Mouse (Mus musculus): Measurements from ENCODE around the gene Grk2. TPM values are rescaled to one million over a fixed set of nuclear protein-coding genes. Genes with fewer than 3 reads are reported as not detected.
"Not testable (repeated sequence)": the region's sequence is repeated elsewhere in the genome, so short reads cannot be mapped to it uniquely, and the experiment has no call there.

Gene Grk2
- polyA plus RNA-seq, 1 experiment, result 243 TPM

- TF ChIP-seq CTCF (IDR thresholded peaks at IDR 0.05; ENCODE audit: control insufficient read depth, insufficient read depth, low read length) (no peak), POLR2A (IDR thresholded peaks at IDR 0.05; ENCODE audit: borderline replicate concordance, control insufficient read depth, low read depth, low read length) (no peak)
- Histone ChIP-seq H3K4me1 (ENCODE audit: control insufficient read depth, insufficient read depth, low read length) (peaks cover 6% of the 10 kb centered on the region), H3K4me3 (replicated peaks; ENCODE audit: control insufficient read depth, low read depth, low read length) (no peak overlapping the region), H3K27ac (ENCODE audit: control insufficient read depth, insufficient read depth, low read depth, low read length, poor library complexity) (peak overlapping the region; percentile 52; the same call in 1 of the 2 replicates)
- 32% methylated on average over 6 of the region's 6 CpGs for WGBS
Measured at GRCm38 (mm10) chr19:4262756-4263155, 43.3 kb downstream of the Grk2 start.

- WGBS, result 59% methylated on average over 8 of the region's 8 CpGs
- peak; percentile 23; the same call in 1 of the 2 replicates for TF ChIP-seq CTCF (IDR thresholded peaks at IDR 0.05; ENCODE audit: control insufficient read depth, insufficient read depth, low read length)
- TF ChIP-seq POLR2A (IDR thresholded peaks at IDR 0.05; ENCODE audit: borderline replicate concordance, control insufficient read depth, low read depth, low read length), result no peak
- H3K4me1 ChIP-seq (ENCODE audit: control insufficient read depth, insufficient read depth, low read length), result peaks cover 6% of the 10 kb centered on the region
- no peak overlapping the region for H3K27ac ChIP-seq (ENCODE audit: control insufficient read depth, insufficient read depth, low read depth, low read length, poor library complexity)
- no peak overlapping the region for H3K4me3 ChIP-seq (replicated peaks; ENCODE audit: control insufficient read depth, low read depth, low read length)
Measured at GRCm38 (mm10) chr19:4261038-4261698, 44.9 kb downstream of the Grk2 start.

DNA sequence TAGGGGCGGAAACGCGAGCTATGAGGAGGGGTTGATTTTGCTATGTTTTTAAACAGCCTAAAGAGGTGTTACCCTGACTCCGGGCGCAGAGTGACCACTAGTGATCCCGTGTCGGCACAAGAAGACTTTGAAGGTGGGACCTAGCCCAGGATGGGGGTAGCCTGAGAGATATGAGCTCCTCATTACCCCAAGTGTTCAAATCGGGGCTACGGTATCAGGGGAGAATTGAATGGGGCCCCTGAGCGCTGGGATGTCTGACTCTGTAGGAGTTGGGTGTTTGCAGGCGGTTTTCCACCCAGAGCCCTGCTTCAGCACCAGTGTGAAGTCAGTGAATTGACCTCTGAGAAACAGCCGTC is 48.1 kb downstream of the Grk2 start:
- Histone ChIP-seq H3K27ac (ENCODE audit: control insufficient read depth, insufficient read depth, low read depth, low read length, poor library complexity) (no peak overlapping the region), H3K4me3 (replicated peaks; ENCODE audit: control insufficient read depth, low read depth, low read length) (no peak overlapping the region), H3K4me1 (ENCODE audit: control insufficient read depth, insufficient read depth, low read length) (peaks cover 2% of the 10 kb centered on the region)
- WGBS, result 48% methylated on average over 12 of the region's 12 CpGs
- TF ChIP-seq CTCF (IDR thresholded peaks at IDR 0.05; ENCODE audit: control insufficient read depth, insufficient read depth, low read length), result no peak
- no peak for TF ChIP-seq POLR2A (IDR thresholded peaks at IDR 0.05; ENCODE audit: borderline replicate concordance, control insufficient read depth, low read depth, low read length)

GRCm38 (mm10) chr19:4257216-4257896 is 48.7 kb downstream of the Grk2 start:
- Histone ChIP-seq H3K4me1 (ENCODE audit: control insufficient read depth, insufficient read depth, low read length) (no peaks in the 10 kb centered on the region), H3K4me3 (replicated peaks; ENCODE audit: control insufficient read depth, low read depth, low read length) (peak overlapping the region; percentile 67), H3K27ac (ENCODE audit: control insufficient read depth, insufficient read depth, low read depth, low read length, poor library complexity) (no peak overlapping the region)
- peak; percentile 97 for TF ChIP-seq CTCF (IDR thresholded peaks at IDR 0.05; ENCODE audit: control insufficient read depth, insufficient read depth, low read length)
- TF ChIP-seq POLR2A (IDR thresholded peaks at IDR 0.05; ENCODE audit: borderline replicate concordance, control insufficient read depth, low read depth, low read length), result 0 out of 2 replicates have a peak, but pooled peaks have one; percentile 13
- under 1% methylated on average over 41 of the region's 41 CpGs for WGBS

- Histone ChIP-seq H3K4me3 (replicated peaks; ENCODE audit: control insufficient read depth, low read depth, low read length) (no peak overlapping the region), H3K4me1 (ENCODE audit: control insufficient read depth, insufficient read depth, low read length) (no peaks in the 10 kb centered on the region), H3K27ac (ENCODE audit: control insufficient read depth, insufficient read depth, low read depth, low read length, poor library complexity) (no peak overlapping the region)
- whole genome bisulfite sequencing, result 78% methylated on average over 11 of the region's 11 CpGs
- TF ChIP-seq CTCF (IDR thresholded peaks at IDR 0.05; ENCODE audit: control insufficient read depth, insufficient read depth, low read length) (peak; percentile 20; the same call in 1 of the 2 replicates), POLR2A (IDR thresholded peaks at IDR 0.05; ENCODE audit: borderline replicate concordance, control insufficient read depth, low read depth, low read length) (no peak)
Measured at GRCm38 (mm10) chr19:4255583-4256162, 50.3 kb downstream of the Grk2 start.

GRCm38 (mm10) chr19:4254230-4254629 is 51.8 kb downstream of the Grk2 start:
- Histone ChIP-seq H3K4me3 (replicated peaks; ENCODE audit: control insufficient read depth, low read depth, low read length) (no peak overlapping the region), H3K27ac (ENCODE audit: control insufficient read depth, insufficient read depth, low read depth, low read length, poor library complexity) (no peak overlapping the region), H3K4me1 (ENCODE audit: control insufficient read depth, insufficient read depth, low read length) (no peaks in the 10 kb centered on the region)
- 91% methylated on average over 7 of the region's 7 CpGs for WGBS
- no peak for TF ChIP-seq POLR2A (IDR thresholded peaks at IDR 0.05; ENCODE audit: borderline replicate concordance, control insufficient read depth, low read depth, low read length)
- no peak for TF ChIP-seq CTCF (IDR thresholded peaks at IDR 0.05; ENCODE audit: control insufficient read depth, insufficient read depth, low read length)

DNA sequence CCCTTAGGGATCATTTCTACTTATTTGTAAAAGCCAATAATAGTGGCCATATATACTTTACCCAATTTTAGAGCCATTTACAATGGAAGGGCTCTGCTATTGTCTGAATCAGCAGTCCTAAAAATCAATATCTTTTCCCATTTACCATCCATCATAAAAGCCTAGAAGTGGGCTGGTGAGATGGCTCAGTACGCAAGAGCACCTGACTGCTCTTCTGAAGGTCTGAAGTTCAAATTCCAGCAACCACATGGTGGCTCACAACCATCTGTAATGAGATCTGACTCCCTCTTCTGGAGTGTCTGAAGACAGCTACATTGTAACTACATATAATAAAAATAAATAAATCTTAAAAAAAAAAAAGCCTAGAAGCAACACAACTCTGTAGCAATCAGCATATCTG is 57.3 kb downstream of the Grk2 start:
- 82% methylated on average over 1 of the region's 1 CpGs for WGBS
- H3K4me3 ChIP-seq (replicated peaks; ENCODE audit: control insufficient read depth, low read depth, low read length), result not testable (repeated sequence)

GRCm38 (mm10) chr19:4247010-4247409 is 59.0 kb downstream of the Grk2 start:
- TF ChIP-seq POLR2A (IDR thresholded peaks at IDR 0.05; ENCODE audit: borderline replicate concordance, control insufficient read depth, low read depth, low read length) (no peak), CTCF (IDR thresholded peaks at IDR 0.05; ENCODE audit: control insufficient read depth, insufficient read depth, low read length) (no peak)
- Histone ChIP-seq H3K4me3 (replicated peaks; ENCODE audit: control insufficient read depth, low read depth, low read length) (no peak overlapping the region), H3K4me1 (ENCODE audit: control insufficient read depth, insufficient read depth, low read length) (no peaks in the 10 kb centered on the region), H3K27ac (ENCODE audit: control insufficient read depth, insufficient read depth, low read depth, low read length, poor library complexity) (no peak overlapping the region)
- 56% methylated on average over 1 of the region's 1 CpGs for WGBS

More for the DNA sequence above, 57.3 kb downstream of the Grk2 start:
- H3K4me1 ChIP-seq (ENCODE audit: control insufficient read depth, insufficient read depth, low read length); H3K27ac ChIP-seq (ENCODE audit: control insufficient read depth, insufficient read depth, low read depth, low read length, poor library complexity): not testable (repeated sequence)

Measured in bone marrow, adult 2 months (tissue).